Mouse (Mus musculus) left cerebral cortex, adult 2 months (tissue): ENCODE measurements around the gene Tbxa2r. TPM values are rescaled to one million over a fixed set of nuclear protein-coding genes. Genes with fewer than 3 reads are reported as not detected.

Experiments used
- DNase-seq, 2 experiments: peaks; one replicate each; pipeline ENCODE4 v3.0.0; 2021 to 2022; ENCODE audit warnings: low spot score in 2 of 2, mixed read lengths in 1 of 2; ENCODE audit errors: extremely low spot score in 1 of 2
- H3K27ac ChIP-seq: fragments of 200-600 bp; 2 replicates; pipeline ENCODE4 v1.8.1; 2022
- H3K4me3 ChIP-seq: fragments of 200-600 bp; 2 replicates; pipeline ENCODE4 v1.8.1; 2022
- CTCF ChIP-seq: fragments of 200-600 bp; IDR thresholded peaks from 2 replicates; pipeline ENCODE4 v1.8.1; 2022; ENCODE audit warnings: antibody characterized with exemption, mild to moderate bottlenecking, moderate library complexity
- intact Hi-C: fragments of 180-260 bp; cut with DNase I; formaldehyde crosslinking; loops from one replicate; pipeline ENCODE4 v1.15.1; 2025
- total RNA-seq, 2 experiments: library from RNA; stranded (reverse); gene quantifications; 2 replicates each; pipeline ENCODE4 v1.2.3; 2021

Gene Tbxa2r
- total RNA-seq, 2 experiments from 2014 or later: 0.70 to 0.82 TPM

DNA sequence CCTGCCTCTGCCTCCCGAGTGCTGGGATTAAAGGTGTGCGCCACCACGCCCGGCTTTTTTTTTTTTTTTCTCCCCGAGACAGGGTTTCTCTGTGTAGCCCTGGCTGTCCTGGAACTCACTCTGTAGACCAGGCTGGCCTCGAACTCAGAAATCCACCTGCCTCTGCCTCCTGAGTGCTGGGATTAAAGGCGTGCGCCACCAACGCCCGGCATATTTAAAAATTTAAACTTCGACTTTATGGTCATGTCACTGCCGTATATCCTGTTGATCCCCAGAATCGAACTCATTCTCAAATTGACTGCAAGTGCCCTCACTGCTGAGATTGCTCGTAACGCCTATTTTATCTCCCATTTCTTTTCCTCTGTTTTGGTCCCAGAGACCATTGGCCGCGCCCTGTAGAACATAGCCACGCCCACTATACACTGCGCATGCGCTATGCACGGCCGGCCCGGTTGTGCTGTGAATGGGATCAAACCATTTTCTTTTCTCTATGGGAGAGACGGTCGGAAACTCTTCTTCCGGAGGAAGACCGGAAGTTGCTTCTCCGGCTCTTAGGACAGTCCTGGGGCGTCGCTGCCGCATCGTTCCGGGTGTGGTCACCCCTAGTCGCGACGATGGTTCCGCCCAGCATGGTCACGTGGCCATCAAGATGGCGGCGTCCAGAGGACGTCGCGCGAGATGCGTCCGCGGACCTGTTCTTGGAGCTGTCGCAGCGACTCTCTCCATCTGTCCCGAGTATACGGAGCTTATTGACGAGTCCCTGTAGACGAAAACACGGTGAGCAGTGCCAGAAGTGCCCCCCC, 55.5 kb downstream of the Tbxa2r start, which contains the start of the genes Dohh and Gm48551:
Gene Dohh, plus strand, starts transcription at position 627 of the 803 bp plus-strand sequence.
Gene Gm48551, plus strand, starts transcription at position 665 of the 803 bp plus-strand sequence.
- DNase-seq: peak; percentile 97 to 98
- Histone ChIP-seq H3K27ac (peak within 1 kb of the TSS; percentile 81), H3K4me3 (peak within 1 kb of the TSS; percentile 86)
- TF ChIP-seq CTCF: no peak
- intact Hi-C loops: no loop called here

DNA sequence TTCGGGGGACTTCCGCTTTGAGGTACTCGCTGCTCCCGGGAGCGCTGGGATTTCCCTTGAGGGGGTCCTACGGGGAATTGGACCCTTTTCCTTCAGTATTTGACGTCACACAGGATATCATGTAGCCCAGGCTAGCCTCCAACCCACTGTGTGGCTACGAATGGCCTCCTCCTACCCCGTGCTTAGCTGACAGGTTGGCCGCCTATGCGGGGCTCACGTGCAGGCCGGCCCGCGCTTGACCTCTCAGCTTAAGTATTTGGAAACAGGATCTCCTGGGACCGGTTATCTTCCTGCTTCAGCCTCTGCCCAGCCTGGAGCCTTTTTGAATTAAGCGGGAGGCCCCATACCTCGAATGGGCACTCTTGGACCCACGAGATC, 56.1 kb downstream of the Tbxa2r start:
- Histone ChIP-seq H3K4me3 (peak overlapping the region; percentile 86), H3K27ac (peak overlapping the region; percentile 81)
- no peak for DNase-seq
- TF ChIP-seq CTCF: no peak
- intact Hi-C loops: no loop called here

Other genes with a start within 250 kb of the Tbxa2r start
- gene Creb3l3, start 229.9 kb upstream of the Tbxa2r start, total RNA-seq: under 1 TPM; 0.25 to 0.33 TPM
- 100 to 1,000 TPM; 136 to 150 TPM for gene Map2k2, start 222.8 kb upstream of the Tbxa2r start, total RNA-seq
- 100 to 1,000 TPM; 130 to 132 TPM for gene Zbtb7a, start 193.5 kb upstream of the Tbxa2r start, total RNA-seq
- gene Pias4, start 160.8 kb upstream of the Tbxa2r start, total RNA-seq: 10 to 100 TPM; 26.7 to 32.0 TPM
- 100 to 1,000 TPM; 884 to 901 TPM for gene Eef2, start 152.1 kb upstream of the Tbxa2r start, total RNA-seq
- 10 to 100 TPM; 74.6 to 89.4 TPM for gene Dapk3, start 145.7 kb upstream of the Tbxa2r start, total RNA-seq
- not detected for gene 4930442H23Rik, start 144.9 kb upstream of the Tbxa2r start, total RNA-seq
- gene Nmrk2, start 126.7 kb upstream of the Tbxa2r start, total RNA-seq: under 1 TPM in 1 of 2 experiments, not detected in 1; 0.42 TPM
- gene Atcay, start 97.9 kb upstream of the Tbxa2r start, total RNA-seq: 100 to 1,000 TPM; 203 to 206 TPM
- 10 to 100 TPM; 70.9 to 76.2 TPM for gene Zfr2, start 95.6 kb upstream of the Tbxa2r start, total RNA-seq
- 100 to 1,000 TPM; 212 to 221 TPM for gene Matk, start 75.8 kb upstream of the Tbxa2r start, total RNA-seq
- gene Mrpl54, start 61.8 kb upstream of the Tbxa2r start, total RNA-seq: 10 to 100 TPM; 41.3 to 42.8 TPM
- 10 to 100 TPM; 35.8 to 38.6 TPM for gene Apba3, start 61.8 kb upstream of the Tbxa2r start, total RNA-seq
- gene Tjp3, start 37.1 kb upstream of the Tbxa2r start, total RNA-seq: under 1 TPM; 0.26 to 0.45 TPM
- gene Pip5k1c, start 35.8 kb upstream of the Tbxa2r start, total RNA-seq: 100 to 1,000 TPM; 431 TPM
- gene Cactin, start 7.6 kb upstream of the Tbxa2r start, total RNA-seq: 10 to 100 TPM; 31.3 to 31.8 TPM
- 1 to 10 TPM; 1.7 to 2.1 TPM for gene Gipc3, start 14.5 kb downstream of the Tbxa2r start, total RNA-seq
- 10 to 100 TPM; 27.3 to 29.5 TPM for gene Hmg20b, start 21.7 kb downstream of the Tbxa2r start, total RNA-seq
- 10 to 100 TPM; 38.2 to 40.2 TPM for gene Mfsd12, start 28.8 kb downstream of the Tbxa2r start, total RNA-seq
- gene 4930404N11Rik, start 37.1 kb downstream of the Tbxa2r start, total RNA-seq: 1 to 10 TPM in 1 of 2 experiments, under 1 TPM in 1; 1.00 to 1.3 TPM
- 10 to 100 TPM; 69.1 to 70.6 TPM for gene Fzr1, start 49.8 kb downstream of the Tbxa2r start, total RNA-seq
- 10 to 100 TPM; 87.1 to 95.1 TPM for gene Dohh, start 55.7 kb downstream of the Tbxa2r start, total RNA-seq
- gene Gm48551, start 55.7 kb downstream of the Tbxa2r start, total RNA-seq: 1 to 10 TPM; 2.0 to 3.4 TPM
- gene Gm48552, start 60.3 kb downstream of the Tbxa2r start, total RNA-seq: 1 to 10 TPM; 5.1 to 7.1 TPM
- 1 to 10 TPM; 1.3 to 1.4 TPM for gene Smim24, start 64.3 kb downstream of the Tbxa2r start, total RNA-seq
- 10 to 100 TPM; 93.4 to 94.9 TPM for gene Nfic, start 126.9 kb downstream of the Tbxa2r start, total RNA-seq
- gene Celf5, start 154.0 kb downstream of the Tbxa2r start, total RNA-seq: 100 to 1,000 TPM; 284 to 288 TPM
- 10 to 100 TPM; 78.3 to 80.8 TPM for gene Ncln, start 167.7 kb downstream of the Tbxa2r start, total RNA-seq
- under 1 TPM; 0.56 to 0.70 TPM for gene S1pr4, start 171.4 kb downstream of the Tbxa2r start, total RNA-seq
- 1 to 10 TPM; 1.3 to 2.8 TPM for gene Gna15, start 195.5 kb downstream of the Tbxa2r start, total RNA-seq
- 100 to 1,000 TPM; 106 to 110 TPM for gene Gna11, start 216.5 kb downstream of the Tbxa2r start, total RNA-seq
- 100 to 1,000 TPM; 637 to 727 TPM for gene Aes, start 230.8 kb downstream of the Tbxa2r start, total RNA-seq
- 10 to 100 TPM; 36.2 to 40.7 TPM for gene Tle2, start 245.8 kb downstream of the Tbxa2r start, total RNA-seq